Mouse (Mus musculus) forebrain, embryonic 11.5 days (tissue): ENCODE measurements at regions not wholly inside any gene's neighbourhood (a gene's known extent, or its start where the extent isn't known, plus 50 kb on each side); places are given as distances from the start of the nearest gene placed in this dataset.

Experiments
- ATAC-seq: fragments of 200-750 bp; cut with Nextera tagmentation; replicated peaks from 2 replicates; pipeline ENCODE4 v1.8.0; 2017; ENCODE audit warnings: moderate TSS enrichment; ENCODE audit not compliant: low FRiP score
- DNase-seq: peaks from one replicate; pipeline ENCODE4 v3.0.0-alpha.2; 2017; ENCODE audit warnings: low spot score
- H3K27ac ChIP-seq: fragments of 300-500 bp; sonication (generic); 2 replicates; pipeline ENCODE4 v1.5.1; 2014; ENCODE audit warnings: low read depth, low read length
- H3K27me3 ChIP-seq: fragments of 300-500 bp; sonication (generic); 2 replicates; pipeline ENCODE4 v1.6.1; 2014; ENCODE audit warnings: mild to moderate bottlenecking, low read length, mixed read lengths; ENCODE audit not compliant: control insufficient read depth, insufficient read depth
- H3K36me3 ChIP-seq: fragments of 300-500 bp; sonication (generic); 2 replicates; pipeline ENCODE4 v1.6.1; 2014; ENCODE audit warnings: mild to moderate bottlenecking, low read length, moderate library complexity, mixed read lengths; ENCODE audit not compliant: control insufficient read depth, insufficient read depth
- H3K4me1 ChIP-seq: fragments of 300-500 bp; sonication (generic); replicated peaks from 2 replicates; pipeline ENCODE4 v1.6.1; 2014; ENCODE audit warnings: low read length, mixed read lengths; ENCODE audit not compliant: control insufficient read depth, insufficient read depth
- H3K4me2 ChIP-seq: fragments of 300-500 bp; sonication (generic); 2 replicates; pipeline ENCODE4 v1.6.1; 2014; ENCODE audit warnings: low read depth, mild to moderate bottlenecking, low read length, moderate library complexity, mixed read lengths; ENCODE audit not compliant: severe bottlenecking
- H3K4me3 ChIP-seq: fragments of 300-500 bp; sonication (generic); 2 replicates; pipeline ENCODE4 v1.5.1; 2014; ENCODE audit warnings: low read depth, low read length
- H3K9ac ChIP-seq: fragments of 300-500 bp; sonication (generic); 2 replicates; pipeline ENCODE4 v1.6.1; 2014; ENCODE audit warnings: low read length
- H3K9me3 ChIP-seq: fragments of 300-500 bp; sonication (generic); 2 replicates; pipeline ENCODE4 v1.6.1; 2016; ENCODE audit warnings: low read length, mixed read lengths; ENCODE audit not compliant: control insufficient read depth
- WGBS: fragments of 180-500 bp; shearing (Covaris S2); extraction: QIAGEN DNeasy Blood & Tissue Kit; methylation state at CpG from one replicate; pipeline ENCODE4 v1.1.7; 2014; 5-methylcytosine and 5-hydroxymethylcytosine counted together

- no peak overlapping the region for H3K4me3 ChIP-seq
- DNase-seq (no peak), ATAC-seq (no peak)
- no peaks in the 10 kb centered on the region for H3K4me1 ChIP-seq
- no peak overlapping the region for H3K4me2 ChIP-seq
- H3K9ac ChIP-seq = no peak overlapping the region
- 79% methylated on average over 3 of the region's 3 CpGs for WGBS
- no peaks in the 10 kb centered on the region for H3K36me3 ChIP-seq
- H3K9me3 ChIP-seq = no peaks in the 10 kb centered on the region
- no peak overlapping the region for H3K27ac ChIP-seq
- H3K27me3 ChIP-seq = no peaks in the 10 kb centered on the region
Measured at GRCm38 (mm10) chr13:35380224-35381009, 279.2 kb upstream of the Cdyl start.

GRCm38 (mm10) chr13:35381641-35382040 is 278.0 kb upstream of the Cdyl start:
- DNase-seq = no peak
- ATAC-seq = no peak

GRCm38 (mm10) chr13:35383000-35383623 is 276.5 kb upstream of the Cdyl start:
- WGBS = 44% methylated on average over 12 of the region's 12 CpGs
- ATAC-seq = no peak

More at GRCm38 (mm10) chr13:35381641-35382040, 278.0 kb upstream of the Cdyl start:
- WGBS = 85% methylated on average over 2 of the region's 2 CpGs
- Histone ChIP-seq H3K27ac (no peak overlapping the region), H3K4me1 (no peaks in the 10 kb centered on the region), H3K9ac (no peak overlapping the region), H3K4me2 (no peak overlapping the region), H3K36me3 (no peaks in the 10 kb centered on the region), H3K4me3 (no peak overlapping the region), H3K9me3 (no peaks in the 10 kb centered on the region), H3K27me3 (no peaks in the 10 kb centered on the region)

GRCm38 (mm10) chr13:35383624-35384018 is 276.0 kb upstream of the Cdyl start:
- DNase-seq = no peak
- WGBS = 61% methylated on average over 8 of the region's 8 CpGs
- H3K27ac ChIP-seq = no peak overlapping the region

More at GRCm38 (mm10) chr13:35383000-35383623, 276.5 kb upstream of the Cdyl start:
- no peak for DNase-seq
- H3K9ac ChIP-seq = no peak overlapping the region
- no peak overlapping the region for H3K27ac ChIP-seq
- H3K27me3 ChIP-seq = no peaks in the 10 kb centered on the region
- no peaks in the 10 kb centered on the region for H3K4me1 ChIP-seq
- H3K4me3 ChIP-seq = no peak overlapping the region
- H3K36me3 ChIP-seq = no peaks in the 10 kb centered on the region
- H3K4me2 ChIP-seq = no peak overlapping the region
- no peaks in the 10 kb centered on the region for H3K9me3 ChIP-seq

GRCm38 (mm10) chr13:35388380-35388779 is 271.3 kb upstream of the Cdyl start:
- WGBS = 76% methylated on average over 1 of the region's 1 CpGs
- Histone ChIP-seq H3K4me1 (no peaks in the 10 kb centered on the region), H3K9me3 (no peaks in the 10 kb centered on the region), H3K4me2 (no peak overlapping the region), H3K27ac (no peak overlapping the region), H3K9ac (no peak overlapping the region), H3K36me3 (no peaks in the 10 kb centered on the region), H3K4me3 (no peak overlapping the region), H3K27me3 (no peaks in the 10 kb centered on the region)
- DNase-seq (no peak), ATAC-seq (no peak)

More at GRCm38 (mm10) chr13:35383624-35384018, 276.0 kb upstream of the Cdyl start:
- Histone ChIP-seq H3K9ac (no peak overlapping the region), H3K4me2 (no peak overlapping the region), H3K27me3 (no peaks in the 10 kb centered on the region), H3K9me3 (no peaks in the 10 kb centered on the region), H3K36me3 (no peaks in the 10 kb centered on the region), H3K4me3 (no peak overlapping the region), H3K4me1 (no peaks in the 10 kb centered on the region)
- ATAC-seq = no peak

GRCm38 (mm10) chr13:35389781-35390525 is 269.7 kb upstream of the Cdyl start:
- Histone ChIP-seq H3K4me3 (no peak overlapping the region), H3K27ac (no peak overlapping the region), H3K4me2 (no peak overlapping the region), H3K9me3 (no peaks in the 10 kb centered on the region), H3K4me1 (no peaks in the 10 kb centered on the region), H3K27me3 (no peaks in the 10 kb centered on the region), H3K36me3 (no peaks in the 10 kb centered on the region), H3K9ac (no peak overlapping the region)
- no peak for DNase-seq
- no peak for ATAC-seq
- 88% methylated on average over 6 of the region's 6 CpGs for WGBS

GRCm38 (mm10) chr13:35390526-35390880 is 269.1 kb upstream of the Cdyl start:
- Histone ChIP-seq H3K27me3 (no peaks in the 10 kb centered on the region), H3K4me2 (no peak overlapping the region), H3K36me3 (no peaks in the 10 kb centered on the region), H3K4me1 (no peaks in the 10 kb centered on the region), H3K9me3 (no peaks in the 10 kb centered on the region), H3K4me3 (no peak overlapping the region), H3K9ac (no peak overlapping the region), H3K27ac (no peak overlapping the region)
- no peak for DNase-seq
- no peak for ATAC-seq
- WGBS = 88% methylated on average over 4 of the region's 4 CpGs

GRCm38 (mm10) chr13:35392167-35392566 is 267.5 kb upstream of the Cdyl start:
- H3K27ac ChIP-seq = no peak overlapping the region
- no peak overlapping the region for H3K4me2 ChIP-seq
- WGBS = 89% methylated on average over 6 of the region's 6 CpGs
- H3K4me3 ChIP-seq = no peak overlapping the region
- no peaks in the 10 kb centered on the region for H3K9me3 ChIP-seq
- ATAC-seq = no peak
- DNase-seq = no peak
- no peak overlapping the region for H3K9ac ChIP-seq
- no peaks in the 10 kb centered on the region for H3K36me3 ChIP-seq
- H3K4me1 ChIP-seq = no peaks in the 10 kb centered on the region
- H3K27me3 ChIP-seq = no peaks in the 10 kb centered on the region
